ENCODE assay signal across 8 mouse cellular contexts in the genomic region with DNA sequence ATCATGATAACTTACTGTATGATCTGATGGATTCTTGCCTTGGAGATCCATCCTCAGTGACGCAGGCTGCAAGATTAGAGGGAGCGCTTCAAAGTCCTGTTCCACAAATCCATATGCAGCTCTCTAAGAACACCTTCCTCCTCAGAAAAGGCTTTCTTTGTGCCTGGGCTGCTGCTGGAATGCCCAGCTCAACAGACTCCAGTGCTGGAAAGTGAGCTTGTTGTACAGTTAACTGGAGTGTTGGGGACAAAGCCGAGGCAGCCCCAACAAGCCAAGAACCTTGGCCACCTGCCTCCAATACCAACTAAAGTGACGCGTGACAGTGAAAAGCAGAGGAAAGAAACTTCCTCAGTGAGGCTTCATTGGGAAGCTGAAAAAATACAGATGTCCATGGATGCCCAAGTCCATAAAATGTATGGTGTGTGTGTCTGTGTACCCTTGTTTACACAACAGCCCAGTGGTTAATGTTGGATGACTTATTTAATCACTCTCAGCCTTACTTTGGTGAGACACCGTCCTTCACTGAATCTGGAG. TPM values are rescaled to one million over a fixed set of nuclear protein-coding genes. Genes with fewer than 3 reads are reported as not detected.
A peak's percentile ranks its signal among the peaks of the same experiment; 100 is the strongest.
DNase-seq lines count a peak whose midpoint lies in the region; ATAC-seq and TF ChIP-seq lines count a peak whose summit lies in the region.

No protein-coding gene starts in this region.

- TF ChIP-seq CTCF in spleen, adult 2 months (IDR thresholded peaks at IDR 0.05; ENCODE audit: extremely low read depth, insufficient read depth, insufficient read length, insufficient replicate concordance): no peak
- TF ChIP-seq CTCF in liver, postnatal 0 days (IDR thresholded peaks at IDR 0.05; ENCODE audit: low read depth): no peak

- no peak overlapping the region for H3K27ac ChIP-seq in spleen, adult 2 months (ENCODE audit: insufficient read depth, low read length)
- H3K27ac ChIP-seq in hindbrain, embryonic 12.5 days: peak overlapping the region; percentile 76; the same call in 1 of the 2 replicates
- peak overlapping the region; percentile 79 for H3K27ac ChIP-seq in liver, postnatal 0 days (ENCODE audit: low read depth)

- H3K9me3 ChIP-seq in hindbrain, embryonic 12.5 days (replicated peaks): no peaks in the 10 kb centered on the region
- no peaks in the 10 kb centered on the region for H3K9me3 ChIP-seq in liver, postnatal 0 days (ENCODE audit: low read length)

- TF ChIP-seq EP300 in liver, postnatal 0 days (IDR thresholded peaks at IDR 0.05; ENCODE audit: low read depth): no peak

- DNase-seq in cerebellum, postnatal 10 days: peak; percentile 40 to 48
- no peak for DNase-seq in cerebellum, adult 8-10 months
- no peak for DNase-seq in spleen, adult 2 months (ENCODE audit: low read depth in 1 of 2, low spot score in 2 of 2)
- DNase-seq in spleen, adult 18-20 months: no peak
- DNase-seq in liver, postnatal 0 days: no peak
- no peak for DNase-seq in ovary, postnatal 14 days (ENCODE audit: low spot score)
- DNase-seq in spleen, postnatal 4 days (ENCODE audit: low spot score in 2 of 2): no peak

- peak overlapping the region; percentile 73 for H3K4me2 ChIP-seq in hindbrain, embryonic 12.5 days (replicated peaks)
- H3K4me2 ChIP-seq in liver, postnatal 0 days (ENCODE audit: low read depth, low read length): peak overlapping the region; percentile 73

- TF ChIP-seq POLR2A in spleen, adult 2 months (IDR thresholded peaks at IDR 0.05; ENCODE audit: low read depth, low read length): no peak

- no peaks in the 10 kb centered on the region for H3K27me3 ChIP-seq in spleen, adult 2 months (ENCODE audit: control insufficient read depth, insufficient read depth, low read length)
- no peaks in the 10 kb centered on the region for H3K27me3 ChIP-seq in hindbrain, embryonic 12.5 days
- no peaks in the 10 kb centered on the region for H3K27me3 ChIP-seq in liver, postnatal 0 days (ENCODE audit: insufficient read depth, low read length)

- WGBS in spleen, adult 2 months: 44% methylated on average over 6 of the region's 6 CpGs
- 55% methylated on average over 6 of the region's 6 CpGs for WGBS in hindbrain, embryonic 12.5 days
- WGBS in liver, postnatal 0 days (ENCODE audit: insufficient replicate concordance): 45% methylated on average over 6 of the region's 6 CpGs

- peak overlapping the region; percentile 64 for H3K4me3 ChIP-seq in spleen, adult 2 months (ENCODE audit: extremely low read depth, insufficient read depth, insufficient read length)
- H3K4me3 ChIP-seq in hindbrain, embryonic 12.5 days: peak overlapping the region; percentile 50
- peak overlapping the region; percentile 63 for H3K4me3 ChIP-seq in liver, postnatal 0 days (ENCODE audit: low read depth, low read length)

- H3K36me3 ChIP-seq in spleen, adult 2 months (ENCODE audit: control insufficient read depth, insufficient read depth, low read length): no peaks in the 10 kb centered on the region
- no peaks in the 10 kb centered on the region for H3K36me3 ChIP-seq in hindbrain, embryonic 12.5 days
- H3K36me3 ChIP-seq in liver, postnatal 0 days (replicated peaks; ENCODE audit: insufficient read depth, low read length): no peaks in the 10 kb centered on the region

- peak overlapping the region; percentile 57 for H3K9ac ChIP-seq in hindbrain, embryonic 12.5 days
- H3K9ac ChIP-seq in liver, postnatal 0 days (replicated peaks): peak overlapping the region; percentile 73

- ATAC-seq in hindbrain, embryonic 12.5 days (ENCODE audit: low FRiP score): 0 out of 2 replicates have a peak, but pooled peaks have one; percentile 11
- no peak for ATAC-seq in liver, postnatal 0 days

- H3K4me1 ChIP-seq in spleen, adult 2 months (ENCODE audit: control insufficient read depth, insufficient read depth, insufficient read length): peaks cover 20% of the 10 kb centered on the region
- H3K4me1 ChIP-seq in hindbrain, embryonic 12.5 days: peaks cover 29% of the 10 kb centered on the region
- H3K4me1 ChIP-seq in liver, postnatal 0 days (ENCODE audit: insufficient read depth): peaks cover 49% of the 10 kb centered on the region

RNA-seq across cellular contexts. Expression of a gene that starts 1.2 kb away (rescaled TPM):
- polyA plus RNA-seq in spleen, adult 2 months (2012; rRNA removed): 13.9 and 15.9 TPM in 2 replicates
- polyA plus RNA-seq in hindbrain, embryonic 12.5 days (2016; fragmentation: Nextera tagmentation; extraction: Ambion mirVana): 35.2 and 36.5 TPM in 2 replicates
- polyA plus RNA-seq in liver, postnatal 0 days (2015; fragmentation: Nextera tagmentation; extraction: Ambion mirVana): 114 and 116 TPM in 2 replicates

Comparison
In these comparisons a context has a peak if more than half of its experiments do, and no peak if none do; other contexts are left out.
1. DNase-seq: peak in cerebellum, postnatal 10 days (2 of 2); none in cerebellum, adult 8-10 months (single experiment), spleen, adult 2 months (0 of 2), spleen, adult 18-20 months (0 of 2), liver, postnatal 0 days (single experiment), ovary, postnatal 14 days (single experiment) and spleen, postnatal 4 days (0 of 2).
2. Peak in every context shown above with its lines, with median percentiles within 50 percentile points of each other: H3K4me3 ChIP-seq.